Mouse (Mus musculus) neural tube, embryonic 13.5 days (tissue): ENCODE data around the gene Mthfd2. TPM values are rescaled to one million over a fixed set of nuclear protein-coding genes. Genes with fewer than 3 reads are reported as not detected.

Experiments used
- ATAC-seq: fragments of 200-750 bp; cut with Nextera tagmentation; 2 replicates; pipeline ENCODE4 v1.8.0; 2017; ENCODE audit warnings: low read depth, mild to moderate bottlenecking, moderate TSS enrichment, moderate library complexity
- H3K27ac ChIP-seq: fragments of 300-500 bp; sonication (generic); replicated peaks from 2 replicates; pipeline ENCODE4 v1.5.1; 2015; ENCODE audit warnings: moderate library complexity, mild to moderate bottlenecking, inconsistent platforms
- H3K27me3 ChIP-seq: fragments of 300-500 bp; sonication (generic); 2 replicates; pipeline ENCODE4 v1.6.1; 2015; ENCODE audit warnings: mild to moderate bottlenecking, inconsistent platforms
- H3K36me3 ChIP-seq: fragments of 300-500 bp; sonication (generic); 2 replicates; pipeline ENCODE4 v1.6.1; 2015; ENCODE audit warnings: mild to moderate bottlenecking, inconsistent platforms
- H3K4me1 ChIP-seq: fragments of 300-500 bp; sonication (generic); replicated peaks from 2 replicates; pipeline ENCODE4 v1.6.1; 2015; ENCODE audit warnings: inconsistent platforms
- H3K4me2 ChIP-seq: fragments of 300-500 bp; sonication (generic); 2 replicates; pipeline ENCODE4 v1.6.1; 2015; ENCODE audit warnings: inconsistent platforms, mild to moderate bottlenecking, moderate library complexity
- H3K4me3 ChIP-seq: fragments of 300-500 bp; sonication (generic); 2 replicates; pipeline ENCODE4 v1.5.1; 2015; ENCODE audit warnings: mild to moderate bottlenecking, inconsistent platforms
- H3K9ac ChIP-seq: fragments of 300-500 bp; sonication (generic); 2 replicates; pipeline ENCODE4 v1.6.1; 2015; ENCODE audit warnings: moderate library complexity, mild to moderate bottlenecking, inconsistent platforms
- H3K9me3 ChIP-seq: fragments of 300-500 bp; sonication (generic); 2 replicates; pipeline ENCODE4 v1.6.1; 2016; ENCODE audit warnings: inconsistent platforms
- WGBS: fragments of 180-500 bp; shearing (Covaris S2); methylation state at CpG from one replicate; pipeline ENCODE4 v1.1.7; 2015; 5-methylcytosine and 5-hydroxymethylcytosine counted together
- polyA plus RNA-seq: library from polyadenylated mRNA; unstranded; fragments of >200 nt; fragmentation: Nextera tagmentation; extraction: Ambion mirVana; gene quantifications from 2 replicates; pipeline ENCODE4 v1.2.1, GENCODE M21; 2015

Gene Mthfd2
- polyA plus RNA-seq, 1 experiment from 2014 or later: 27.6 TPM

GRCm38 (mm10) chr6:83300447-83301229 lies 25.1 kb downstream of the Mthfd2 start:
- H3K4me2 ChIP-seq: no peak overlapping the region
- no peaks in the 10 kb centered on the region for H3K9me3 ChIP-seq
- no peak for ATAC-seq
- WGBS: 86% methylated on average over 7 of the region's 7 CpGs
- H3K36me3 ChIP-seq: peaks cover 10% of the 10 kb centered on the region
- no peak overlapping the region for H3K9ac ChIP-seq
- peaks cover 12% of the 10 kb centered on the region for H3K4me1 ChIP-seq
- no peak overlapping the region for H3K27ac ChIP-seq
- H3K27me3 ChIP-seq: no peaks in the 10 kb centered on the region
- no peak overlapping the region for H3K4me3 ChIP-seq

GRCm38 (mm10) chr6:83280256-83280955 lies 45.3 kb downstream of the Mthfd2 start:
- no peaks in the 10 kb centered on the region for H3K27me3 ChIP-seq
- no peaks in the 10 kb centered on the region; the same call in 1 of the 2 replicates for H3K9me3 ChIP-seq
- no peak for ATAC-seq
- H3K4me2 ChIP-seq: no peak overlapping the region
- H3K36me3 ChIP-seq: no peaks in the 10 kb centered on the region
- H3K9ac ChIP-seq: no peak overlapping the region
- H3K27ac ChIP-seq: no peak overlapping the region
- no peak overlapping the region for H3K4me3 ChIP-seq
- 81% methylated on average over 8 of the region's 8 CpGs for whole genome bisulfite sequencing
- no peaks in the 10 kb centered on the region for H3K4me1 ChIP-seq

- no peaks in the 10 kb centered on the region for H3K4me1 ChIP-seq
- no peaks in the 10 kb centered on the region for H3K36me3 ChIP-seq
- no peak overlapping the region for H3K27ac ChIP-seq
- no peaks in the 10 kb centered on the region for H3K27me3 ChIP-seq
- 20% methylated on average over 2 of the region's 2 CpGs for WGBS
- no peak overlapping the region for H3K4me3 ChIP-seq
- H3K9me3 ChIP-seq: no peaks in the 10 kb centered on the region; the same call in 1 of the 2 replicates
- no peak overlapping the region for H3K4me2 ChIP-seq
- H3K9ac ChIP-seq: no peak overlapping the region
- no peak for ATAC-seq
Observed at GRCm38 (mm10) chr6:83278881-83279280, 46.8 kb downstream of the Mthfd2 start.

- H3K36me3 ChIP-seq: no peaks in the 10 kb centered on the region
- WGBS: 72% methylated on average over 13 of the region's 13 CpGs
Observed at GRCm38 (mm10) chr6:83277151-83277550, 48.6 kb downstream of the Mthfd2 start.

GRCm38 (mm10) chr6:83273733-83274132 lies 52.0 kb downstream of the Mthfd2 start:
- Histone ChIP-seq H3K4me3 (no peak overlapping the region), H3K27me3 (peaks cover 6% of the 10 kb centered on the region; the same call in 1 of the 2 replicates), H3K36me3 (no peaks in the 10 kb centered on the region), H3K4me1 (0 out of 2 replicates have a peak, but pooled peaks cover 2% of the 10 kb centered on the region), H3K4me2 (no peak overlapping the region), H3K9me3 (no peaks in the 10 kb centered on the region; the same call in 1 of the 2 replicates), H3K27ac (no peak overlapping the region), H3K9ac (no peak overlapping the region)
- no peak for ATAC-seq
- WGBS: 90% methylated on average over 11 of the region's 11 CpGs

More at GRCm38 (mm10) chr6:83277151-83277550, 48.6 kb downstream of the Mthfd2 start:
- no peak for ATAC-seq
- no peak overlapping the region for H3K4me3 ChIP-seq
- no peaks in the 10 kb centered on the region; the same call in 1 of the 2 replicates for H3K9me3 ChIP-seq
- H3K4me2 ChIP-seq: no peak overlapping the region
- H3K9ac ChIP-seq: no peak overlapping the region
- H3K27me3 ChIP-seq: no peaks in the 10 kb centered on the region
- no peak overlapping the region for H3K27ac ChIP-seq
- no peaks in the 10 kb centered on the region for H3K4me1 ChIP-seq

- H3K27ac ChIP-seq: peak overlapping the region; percentile 94
- peak overlapping the region; percentile 45 for H3K4me3 ChIP-seq
- under 1% methylated on average over 27 of the region's 28 CpGs for whole genome bisulfite sequencing
- peaks cover 6% of the 10 kb centered on the region; the same call in 1 of the 2 replicates for H3K27me3 ChIP-seq
- no peaks in the 10 kb centered on the region for H3K9me3 ChIP-seq
- ATAC-seq: peak; percentile 95
- peak overlapping the region; percentile 66 for H3K9ac ChIP-seq
- peaks cover 12% of the 10 kb centered on the region for H3K4me1 ChIP-seq
- no peaks in the 10 kb centered on the region for H3K36me3 ChIP-seq
- H3K4me2 ChIP-seq: peak overlapping the region; percentile 53
Observed at GRCm38 (mm10) chr6:83268144-83269010, 57.3 kb downstream of the Mthfd2 start.

- Histone ChIP-seq H3K36me3 (no peaks in the 10 kb centered on the region), H3K4me1 (peaks cover 12% of the 10 kb centered on the region), H3K27ac (peak overlapping the region; percentile 94), H3K9ac (peak overlapping the region; percentile 66; the same call in 1 of the 2 replicates), H3K4me3 (peak overlapping the region; percentile 45), H3K9me3 (no peaks in the 10 kb centered on the region), H3K4me2 (peak overlapping the region; percentile 53), H3K27me3 (peaks cover 6% of the 10 kb centered on the region; the same call in 1 of the 2 replicates)
- no peak for ATAC-seq
- 72% methylated on average over 4 of the region's 4 CpGs for WGBS
Observed at GRCm38 (mm10) chr6:83267616-83268015, 58.1 kb downstream of the Mthfd2 start.

GRCm38 (mm10) chr6:83265653-83266052 lies 60.1 kb downstream of the Mthfd2 start:
- Histone ChIP-seq H3K4me2 (no peak overlapping the region), H3K27me3 (peaks cover 2% of the 10 kb centered on the region; the same call in 1 of the 2 replicates), H3K9me3 (no peaks in the 10 kb centered on the region), H3K27ac (no peak overlapping the region), H3K4me1 (peaks cover 12% of the 10 kb centered on the region), H3K4me3 (no peak overlapping the region), H3K9ac (no peak overlapping the region), H3K36me3 (no peaks in the 10 kb centered on the region)
- ATAC-seq: no peak
- WGBS: 78% methylated on average over 4 of the region's 4 CpGs

GRCm38 (mm10) chr6:83265253-83265652 lies 60.5 kb downstream of the Mthfd2 start:
- no peak for ATAC-seq

GRCm38 (mm10) chr6:83264516-83264915 lies 61.2 kb downstream of the Mthfd2 start:
- Histone ChIP-seq H3K4me1 (peaks cover 12% of the 10 kb centered on the region), H3K36me3 (no peaks in the 10 kb centered on the region), H3K27ac (no peak overlapping the region), H3K4me2 (no peak overlapping the region), H3K27me3 (no peaks in the 10 kb centered on the region), H3K9ac (no peak overlapping the region), H3K9me3 (no peaks in the 10 kb centered on the region), H3K4me3 (no peak overlapping the region)
- 79% methylated on average over 1 of the region's 1 CpGs for WGBS
- no peak for ATAC-seq

More at GRCm38 (mm10) chr6:83265253-83265652, 60.5 kb downstream of the Mthfd2 start:
- no peak overlapping the region for H3K27ac ChIP-seq
- no peak overlapping the region for H3K4me3 ChIP-seq
- H3K4me1 ChIP-seq: peaks cover 12% of the 10 kb centered on the region
- H3K36me3 ChIP-seq: no peaks in the 10 kb centered on the region
- no peaks in the 10 kb centered on the region for H3K27me3 ChIP-seq
- H3K4me2 ChIP-seq: no peak overlapping the region
- H3K9ac ChIP-seq: no peak overlapping the region
- H3K9me3 ChIP-seq: no peaks in the 10 kb centered on the region
